Mouse (Mus musculus) CH12.LX (cell line): ENCODE results near the gene Tgfbr3l.

Experiments
- JUN ChIP-seq: IDR thresholded peaks from 2 replicates; pipeline ENCODE4 v1.6.1; 2011; ENCODE audit warnings: low read depth, mild to moderate bottlenecking, low read length, improper control_type of control experiment, moderate library complexity; ENCODE audit not compliant: insufficient read depth
- MYC ChIP-seq: IDR thresholded peaks from 2 replicates; pipeline ENCODE4 v1.6.1; 2011; ENCODE audit warnings: low read depth, mild to moderate bottlenecking, improper control_type of control experiment, low read length
- POLR2A ChIP-seq: IDR thresholded peaks from 2 replicates; pipeline ENCODE4 v1.6.1; 2011; ENCODE audit warnings: low read depth, mild to moderate bottlenecking, improper control_type of control experiment, low read length

GRCm38 (mm10) chr8:4229784-4230183 lies 18.2 kb upstream of the Tgfbr3l start:
- no peak for TF ChIP-seq JUN
- TF ChIP-seq MYC: no peak
- no peak for TF ChIP-seq POLR2A
